Mouse (Mus musculus) bone marrow macrophage, adult 2 months (primary cell): ENCODE measurements at regions not wholly inside any gene's neighbourhood (a gene's known extent, or its start where the extent isn't known, plus 50 kb on each side); places are given as distances from the start of the nearest gene placed in this dataset.

ENCODE experiments used
- H3K27ac ChIP-seq: 2 replicates; pipeline ENCODE4 v1.5.1; 2012; ENCODE audit warnings: low read depth, low read length; ENCODE audit not compliant: insufficient read depth
- H3K4me1 ChIP-seq: 2 replicates; pipeline ENCODE4 v1.6.1; 2012; ENCODE audit warnings: low read length; ENCODE audit not compliant: control insufficient read depth, insufficient read depth
- H3K4me3 ChIP-seq: 2 replicates; pipeline ENCODE4 v1.5.1; 2012; ENCODE audit warnings: mild to moderate bottlenecking, low read length, moderate library complexity; ENCODE audit not compliant: insufficient read depth
- CTCF ChIP-seq: IDR thresholded peaks from 2 replicates; pipeline ENCODE4 v1.5.1; 2012; ENCODE audit warnings: low read depth, mild to moderate bottlenecking, low read length, moderate library complexity
- POLR2A ChIP-seq: IDR thresholded peaks from 2 replicates; pipeline ENCODE4 v1.6.1; 2012; ENCODE audit warnings: mild to moderate bottlenecking, low read depth, low read length, borderline replicate concordance

- H3K4me3 ChIP-seq: no peak overlapping the region
- no peak for TF ChIP-seq POLR2A
- no peak for TF ChIP-seq CTCF
- H3K4me1 ChIP-seq: no peaks in the 10 kb centered on the region
- H3K27ac ChIP-seq: no peak overlapping the region
These were observed 87.1 kb upstream of the Tmem150c start for GRCm38 (mm10) chr5:100246709-100247108.

GRCm38 (mm10) chr5:100244811-100245210, 85.2 kb upstream of the Tmem150c start:
- H3K4me3 ChIP-seq: no peak overlapping the region
- H3K4me1 ChIP-seq: no peaks in the 10 kb centered on the region
- TF ChIP-seq POLR2A (no peak), CTCF (no peak)
- no peak overlapping the region for H3K27ac ChIP-seq

GRCm38 (mm10) chr5:100240876-100241275, 81.3 kb upstream of the Tmem150c start:
- Histone ChIP-seq H3K4me3 (no peak overlapping the region), H3K4me1 (no peaks in the 10 kb centered on the region), H3K27ac (no peak overlapping the region)
- TF ChIP-seq POLR2A (no peak), CTCF (no peak)

GRCm38 (mm10) chr5:100239632-100240031, 80.0 kb upstream of the Tmem150c start:
- Histone ChIP-seq H3K4me3 (no peak overlapping the region), H3K27ac (no peak overlapping the region), H3K4me1 (no peaks in the 10 kb centered on the region)
- no peak for TF ChIP-seq POLR2A
- no peak for TF ChIP-seq CTCF

GRCm38 (mm10) chr5:100238287-100239036, 78.9 kb upstream of the Tmem150c start:
- H3K27ac ChIP-seq: no peak overlapping the region
- H3K4me1 ChIP-seq: no peaks in the 10 kb centered on the region
- no peak overlapping the region for H3K4me3 ChIP-seq
- TF ChIP-seq CTCF (no peak), POLR2A (no peak)

- Histone ChIP-seq H3K27ac (no peak overlapping the region), H3K4me3 (no peak overlapping the region), H3K4me1 (no peaks in the 10 kb centered on the region)
- TF ChIP-seq CTCF: no peak
- TF ChIP-seq POLR2A: no peak
These were observed 78.2 kb upstream of the Tmem150c start for GRCm38 (mm10) chr5:100237674-100238278.

- Histone ChIP-seq H3K4me1 (no peaks in the 10 kb centered on the region), H3K27ac (no peak overlapping the region), H3K4me3 (no peak overlapping the region)
- TF ChIP-seq CTCF (no peak), POLR2A (no peak)
These were observed 76.7 kb upstream of the Tmem150c start for GRCm38 (mm10) chr5:100236277-100236676.

GRCm38 (mm10) chr5:100232076-100232475, 72.5 kb upstream of the Tmem150c start:
- Histone ChIP-seq H3K27ac (no peak overlapping the region), H3K4me3 (no peak overlapping the region), H3K4me1 (no peaks in the 10 kb centered on the region)
- TF ChIP-seq CTCF (no peak), POLR2A (no peak)

- TF ChIP-seq POLR2A (no peak), CTCF (no peak)
- H3K27ac ChIP-seq: no peak overlapping the region
- no peak overlapping the region for H3K4me3 ChIP-seq
- no peaks in the 10 kb centered on the region for H3K4me1 ChIP-seq
These were observed 72.0 kb upstream of the Tmem150c start for GRCm38 (mm10) chr5:100231574-100231973.

GRCm38 (mm10) chr5:100230038-100230437, 70.4 kb upstream of the Tmem150c start:
- H3K4me1 ChIP-seq: no peaks in the 10 kb centered on the region
- no peak overlapping the region for H3K4me3 ChIP-seq
- TF ChIP-seq CTCF (no peak), POLR2A (no peak)
- no peak overlapping the region for H3K27ac ChIP-seq
